Mouse (Mus musculus): ENCODE results near the gene Sel1l.

Gene Sel1l

DNA sequence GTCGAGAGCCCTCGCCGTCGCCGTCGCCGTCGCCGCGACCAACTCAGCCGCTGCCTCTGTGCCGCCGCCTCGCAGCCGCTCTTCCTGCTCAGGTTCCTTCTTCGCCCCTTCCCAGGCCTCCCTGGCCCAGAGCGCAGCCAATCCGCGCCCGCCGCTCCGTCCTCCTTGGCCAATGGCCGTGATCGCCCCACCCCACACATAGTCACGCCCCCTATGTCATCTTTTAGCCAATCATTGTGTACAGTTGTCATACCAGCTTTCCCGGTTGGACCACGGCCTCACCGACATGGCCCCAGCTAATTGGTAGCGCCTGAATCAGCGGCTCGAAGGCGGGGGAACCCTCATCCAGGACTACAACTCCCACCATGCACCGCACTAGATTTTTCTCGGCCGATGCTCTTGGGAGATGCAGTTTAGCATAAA is at the start of gene Sel1l:
TSS of gene Sel1l (minus strand) at position 113 of the 423 bp plus-strand sequence.
- DNase-seq (ENCODE audit: low spot score in 2 of 2): peak; percentile 97 to 99

DNA sequence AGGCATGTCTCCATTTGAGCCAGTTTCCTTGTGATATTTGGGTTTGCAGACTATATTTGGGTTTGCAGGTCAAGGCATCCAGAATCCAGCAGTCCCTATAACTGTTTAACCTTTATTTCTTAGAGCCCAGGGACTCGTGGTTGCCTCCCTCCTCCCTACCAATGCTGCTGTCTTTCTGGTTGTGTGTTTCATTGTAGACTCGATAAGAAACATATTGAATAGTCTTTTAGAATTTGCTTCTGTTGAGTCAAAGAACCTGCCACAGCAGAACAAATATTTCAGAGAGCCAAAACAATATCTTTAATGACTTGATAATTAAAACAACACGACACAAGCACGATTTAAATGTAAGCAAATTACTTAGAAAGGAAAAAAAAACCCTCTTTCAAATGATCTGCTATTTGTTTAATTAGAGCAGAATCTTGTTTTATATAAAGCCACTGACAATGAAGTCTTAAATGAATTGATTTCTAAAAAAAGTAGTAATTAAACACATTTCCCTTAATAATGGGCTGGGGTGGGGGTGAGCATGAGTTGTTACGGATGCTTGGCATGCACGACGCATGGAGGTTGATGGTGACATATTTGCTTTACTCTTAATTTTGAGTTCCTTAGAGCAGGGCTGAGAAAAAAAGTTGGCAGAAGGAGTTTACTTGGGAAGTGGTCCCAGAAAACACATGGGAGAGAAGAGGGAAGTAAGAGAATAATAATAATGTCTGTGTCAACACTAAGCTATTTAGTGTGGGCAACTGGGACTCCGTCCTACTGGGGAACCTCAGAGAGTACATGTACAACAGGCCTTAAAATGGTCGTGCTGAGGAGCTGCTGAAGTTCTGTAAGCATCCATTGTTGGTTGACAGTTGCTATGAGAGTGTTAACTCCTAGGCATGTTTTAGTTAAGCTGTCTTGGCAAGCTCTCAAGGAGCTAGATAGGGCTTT is 43.9 kb upstream of the Sel1l start:
- DNase-seq (ENCODE audit: low spot score in 2 of 2): no peak

DNA sequence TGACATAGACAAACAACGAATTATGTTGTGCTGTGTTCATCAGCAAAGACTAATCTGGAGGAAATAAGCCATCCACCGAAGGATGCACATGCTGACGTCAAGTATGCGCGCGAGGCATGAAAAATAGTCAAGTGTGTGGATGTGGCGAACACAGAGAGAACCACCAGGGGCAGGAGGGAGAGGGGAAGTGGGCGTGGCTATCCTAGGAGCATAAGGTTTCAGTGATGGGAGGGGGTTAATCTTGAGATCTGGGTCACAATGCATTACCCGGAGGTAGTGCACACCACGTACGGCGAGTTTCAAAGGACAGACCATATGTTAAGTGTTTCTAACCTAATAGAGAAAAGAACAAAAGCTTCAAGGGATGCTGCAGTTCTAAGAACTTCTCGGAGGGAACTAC is 31.5 kb upstream of the Sel1l start:
- no peak for DNase-seq (ENCODE audit: low spot score in 2 of 2)

DNA sequence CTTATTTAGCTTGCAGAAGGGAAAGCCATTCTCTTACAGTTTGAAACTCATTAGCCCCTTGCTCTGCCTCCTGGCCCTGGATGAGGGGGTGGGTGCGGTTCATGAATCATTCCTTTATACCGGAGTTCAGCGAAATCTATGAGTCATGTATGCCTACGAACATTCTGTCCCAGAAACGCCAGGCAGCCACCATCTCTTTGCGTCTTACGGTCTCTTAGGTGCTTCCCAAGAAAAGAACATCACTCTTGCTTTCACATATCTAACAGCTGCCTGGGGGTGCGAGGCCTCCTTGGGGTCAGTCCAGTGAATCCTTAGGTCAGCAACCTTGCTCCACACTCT is 29.9 kb upstream of the Sel1l start:
- DNase-seq (ENCODE audit: low spot score in 2 of 2): peak in 1 of 2 experiments; percentile 46

DNA sequence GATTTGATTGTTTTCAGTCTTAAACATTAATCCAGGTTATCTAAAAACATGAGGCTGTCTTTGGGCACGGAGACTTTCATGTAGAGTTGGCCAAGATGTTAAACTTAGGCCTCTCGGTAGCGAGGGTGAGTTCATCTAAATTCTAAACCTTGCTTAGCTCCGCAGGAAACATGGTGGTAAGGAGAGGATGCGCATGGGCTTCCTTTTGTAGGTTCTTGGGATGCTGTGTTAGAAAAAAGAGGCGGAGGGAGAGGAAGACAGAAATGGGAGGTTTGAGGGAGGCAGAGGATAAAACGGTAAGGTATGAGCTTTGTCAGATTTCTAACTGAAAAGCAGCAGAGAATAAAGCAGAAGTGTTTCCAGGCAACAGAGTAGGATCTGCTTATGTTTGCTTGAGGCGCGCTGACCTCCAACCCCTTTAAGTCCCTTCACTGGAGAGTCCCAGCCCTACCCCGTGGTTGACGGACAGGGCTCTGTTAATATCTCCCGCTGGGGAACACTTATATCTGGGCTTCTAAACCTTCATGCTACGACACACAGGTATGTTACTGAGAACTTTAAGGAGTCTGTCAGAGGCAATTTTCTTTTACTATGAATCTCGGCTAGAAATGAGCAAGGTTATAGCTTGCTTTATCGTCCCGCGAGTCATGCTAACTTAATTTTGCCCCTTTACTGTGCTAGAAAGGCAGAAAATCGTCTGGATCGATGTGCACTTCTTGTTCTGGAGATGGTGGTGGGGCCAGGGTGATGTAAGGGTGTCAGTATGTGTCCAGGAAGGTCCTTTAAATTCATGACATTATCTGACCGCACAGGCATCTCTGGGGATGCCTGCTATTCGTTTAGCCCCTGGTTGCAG is 29.3 kb upstream of the Sel1l start:
- DNase-seq (ENCODE audit: low spot score in 2 of 2): no peak

DNA sequence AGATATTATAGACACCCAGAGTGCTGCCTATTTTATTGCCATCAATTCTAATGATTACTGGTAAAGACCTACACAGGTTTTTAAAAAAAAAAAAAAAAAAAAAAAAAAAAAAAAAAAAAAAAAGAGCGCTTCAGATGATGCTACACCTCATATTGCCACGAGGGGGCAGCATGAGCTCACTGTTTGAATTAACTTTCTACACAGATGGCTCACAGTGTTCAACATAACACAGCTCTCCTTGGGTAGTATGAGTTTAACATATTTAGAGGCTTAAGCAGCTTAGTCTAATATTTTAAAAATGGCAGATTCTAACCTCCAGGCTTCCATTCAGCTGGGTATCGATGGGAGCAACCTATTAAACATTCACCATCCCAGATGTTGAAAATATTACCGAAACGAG is 28.7 kb upstream of the Sel1l start:
- no peak for DNase-seq (ENCODE audit: low spot score in 2 of 2)

DNA sequence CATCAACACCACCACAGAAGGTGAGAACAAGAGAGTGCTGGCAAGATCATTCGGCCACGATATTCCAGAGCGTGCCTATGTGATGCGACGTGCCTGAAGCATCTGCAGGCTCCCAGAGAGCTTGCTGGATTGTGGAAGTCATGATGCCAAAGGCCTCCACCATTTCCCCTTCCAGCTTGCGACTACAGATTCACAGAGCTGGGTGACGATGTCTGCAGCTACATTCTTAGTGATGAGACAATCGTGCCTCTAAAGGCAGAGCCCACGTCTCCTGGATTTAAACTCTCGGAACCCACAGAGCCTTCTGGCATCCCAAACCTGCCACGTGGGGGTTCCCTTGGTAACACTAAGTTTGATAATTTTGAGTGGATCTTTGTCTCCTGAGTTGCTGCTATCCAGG is 21.7 kb upstream of the Sel1l start:
- DNase-seq (ENCODE audit: low spot score in 2 of 2): no peak

DNA sequence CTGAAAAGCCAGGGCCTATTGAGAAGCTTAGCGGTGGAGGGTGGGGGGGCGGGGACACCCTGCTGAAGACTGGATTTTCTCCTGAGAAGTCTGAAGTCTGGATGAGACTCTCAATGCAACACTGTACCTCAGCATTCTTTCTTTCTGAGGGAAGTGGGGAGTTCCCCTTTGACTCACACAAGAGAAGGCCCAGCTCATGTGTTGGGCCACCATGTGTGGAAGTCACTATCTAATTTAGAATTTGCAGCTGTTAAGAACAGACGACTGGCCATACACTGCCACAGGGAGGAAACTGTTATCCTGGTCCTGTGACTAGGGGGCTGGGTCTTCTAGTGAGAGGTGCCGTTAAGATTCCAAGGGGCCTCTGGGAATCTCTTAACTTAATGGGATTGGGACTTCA is 20.4 kb upstream of the Sel1l start:
- DNase-seq (ENCODE audit: low spot score in 2 of 2): no peak

DNA sequence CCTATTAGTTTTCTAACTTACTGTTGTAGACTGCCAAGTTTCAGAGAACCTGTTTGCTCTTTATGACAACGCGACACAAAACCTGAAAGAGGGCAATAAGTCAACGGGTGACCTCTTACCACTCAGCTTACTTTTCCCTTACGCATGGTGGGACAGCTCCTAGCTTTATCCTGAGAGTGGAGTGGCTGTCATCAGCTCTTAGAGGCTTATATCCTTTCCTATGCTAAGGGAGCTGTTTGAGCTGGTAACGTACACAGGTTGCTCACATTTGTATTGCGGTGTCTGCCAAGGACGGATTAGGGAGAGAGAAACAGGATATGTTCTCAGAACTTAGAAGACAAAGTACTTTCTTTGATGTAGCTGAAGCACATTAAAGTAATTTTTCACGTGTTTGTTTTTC is 5.4 kb upstream of the Sel1l start:
- DNase-seq (ENCODE audit: low spot score in 2 of 2): no peak

DNA sequence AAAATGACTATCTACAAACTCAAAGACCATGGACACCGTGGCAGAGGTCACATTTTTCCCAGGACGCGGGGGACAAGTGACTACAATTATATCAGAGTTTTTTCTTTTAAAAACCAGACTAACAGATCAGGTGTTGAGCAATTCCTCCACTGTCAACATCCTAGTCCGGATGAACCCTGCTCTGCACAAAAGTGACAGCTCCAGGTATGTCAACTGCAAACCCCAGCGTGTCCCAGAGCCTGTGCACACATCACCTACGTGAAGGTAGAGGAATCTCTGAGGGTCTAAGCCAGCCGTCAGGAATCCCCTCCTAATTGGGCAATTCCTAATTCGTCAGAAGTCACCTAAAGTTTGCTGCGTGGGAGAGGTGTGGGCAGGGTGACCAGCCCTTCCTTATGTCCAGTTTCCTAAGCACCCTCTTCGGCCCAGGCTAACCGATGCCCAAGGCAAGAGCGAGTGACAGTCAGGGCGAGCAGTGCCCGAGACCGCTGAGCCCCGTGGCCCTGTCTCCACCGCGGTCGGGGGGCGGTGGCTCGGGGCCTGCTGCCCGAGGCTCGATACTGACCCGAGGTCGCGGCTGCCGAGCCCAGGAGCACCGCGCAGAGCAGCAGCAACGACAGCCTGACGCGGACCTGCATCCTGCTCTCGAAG is 438 bp downstream of the Sel1l start:
- DNase-seq (ENCODE audit: low spot score in 2 of 2): peak in 1 of 2 experiments; percentile 39

DNA sequence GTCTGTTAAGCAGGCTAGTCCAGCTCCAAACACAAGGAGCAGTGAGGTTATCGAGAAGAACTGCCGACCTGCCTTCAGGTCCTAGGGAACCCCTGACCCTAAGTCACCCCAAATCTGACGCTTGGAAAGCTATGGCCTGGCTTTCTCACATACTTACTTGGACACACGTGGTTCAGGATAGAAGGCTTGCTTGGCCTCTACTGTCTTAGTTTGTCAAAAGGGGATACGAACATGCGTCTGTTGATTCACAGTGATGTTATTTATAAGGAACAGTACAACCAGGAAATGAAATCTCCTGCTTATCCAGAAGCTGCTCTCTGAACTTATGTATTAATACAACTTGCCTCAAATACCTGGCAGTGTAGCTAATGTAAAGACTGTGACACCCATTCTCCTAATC is 2.9 kb downstream of the Sel1l start:
- no peak for DNase-seq (ENCODE audit: low spot score in 2 of 2)

DNA sequence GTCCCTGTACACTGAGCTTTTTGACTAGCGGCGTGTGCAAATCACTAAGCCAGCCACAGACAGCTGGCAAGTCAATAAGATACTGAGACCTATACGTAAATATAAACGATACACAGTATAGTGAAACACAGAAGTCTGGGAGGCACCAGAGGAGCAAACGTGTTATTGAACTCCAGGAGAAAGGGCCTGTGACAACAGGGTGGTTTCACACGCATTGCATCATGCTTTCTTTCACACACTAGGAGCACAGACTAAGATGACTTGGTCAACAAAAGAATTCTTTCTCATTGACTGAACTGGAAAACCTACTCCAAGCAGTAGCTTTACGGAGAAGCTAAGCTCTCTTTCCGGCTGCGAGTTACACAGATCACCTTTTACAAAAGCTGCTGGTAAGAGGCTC is 3.6 kb downstream of the Sel1l start:
- DNase-seq (ENCODE audit: low spot score in 2 of 2): no peak

DNA sequence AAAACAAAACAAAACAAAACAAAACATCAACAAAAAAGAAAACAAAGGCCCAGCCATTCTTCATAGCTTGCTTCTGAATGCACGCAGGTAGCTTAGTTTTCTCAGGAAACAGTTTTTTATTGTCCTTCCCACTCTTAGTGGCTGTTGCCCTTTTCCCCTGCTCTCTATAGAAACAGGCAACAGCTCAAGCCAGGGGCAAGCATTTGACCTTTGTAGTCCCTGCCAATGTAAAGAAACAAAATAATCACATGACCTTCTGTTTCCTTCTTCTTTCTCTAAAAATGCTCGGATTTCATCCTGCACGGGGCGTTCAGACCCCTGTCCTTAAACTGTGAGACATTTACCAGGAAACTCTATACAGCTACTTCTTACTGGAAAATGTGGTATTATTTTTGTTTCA is 4.4 kb downstream of the Sel1l start:
- no peak for DNase-seq (ENCODE audit: low spot score in 2 of 2)

DNA sequence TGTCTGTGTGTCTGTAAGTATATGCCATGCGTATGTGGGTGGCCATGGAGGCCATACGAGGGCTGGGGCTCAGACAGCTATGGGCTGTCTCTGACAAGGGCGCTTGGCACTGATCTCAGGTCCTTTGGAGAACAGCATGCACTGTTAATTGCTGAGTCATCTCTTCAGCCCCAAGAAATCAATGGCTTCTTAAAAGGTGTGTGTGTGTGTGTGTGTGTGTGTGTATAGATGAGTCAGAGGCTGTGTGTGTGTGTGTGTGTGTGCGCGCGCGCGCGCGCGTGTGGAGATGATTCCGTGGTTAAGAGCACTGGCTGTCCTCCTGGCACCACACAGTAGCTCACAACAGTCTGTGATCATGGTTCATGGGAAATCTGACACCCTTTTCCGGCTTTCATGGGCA is 5.1 kb downstream of the Sel1l start:
- no peak for DNase-seq (ENCODE audit: low spot score in 2 of 2)

DNA sequence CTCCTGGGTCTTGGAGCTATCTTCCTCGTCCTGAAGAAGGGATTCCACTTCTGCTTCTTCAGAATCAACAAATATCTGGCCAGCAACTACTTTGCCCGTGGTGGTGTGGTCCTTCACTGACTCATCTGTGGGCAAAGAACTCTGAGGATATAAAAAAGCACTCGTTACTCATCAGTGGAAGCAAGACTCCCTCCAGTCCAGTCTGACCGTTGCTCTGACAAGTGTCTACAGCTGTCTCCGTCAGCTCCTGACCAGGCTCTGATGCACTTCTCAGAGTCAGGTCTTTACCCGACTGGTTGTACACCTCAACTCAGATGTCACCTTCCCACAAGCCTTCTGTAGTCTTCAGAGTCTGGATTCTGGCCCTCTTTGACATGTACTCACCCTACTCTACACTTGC is 7.2 kb downstream of the Sel1l start:
- no peak for DNase-seq (ENCODE audit: low spot score in 2 of 2)

DNA sequence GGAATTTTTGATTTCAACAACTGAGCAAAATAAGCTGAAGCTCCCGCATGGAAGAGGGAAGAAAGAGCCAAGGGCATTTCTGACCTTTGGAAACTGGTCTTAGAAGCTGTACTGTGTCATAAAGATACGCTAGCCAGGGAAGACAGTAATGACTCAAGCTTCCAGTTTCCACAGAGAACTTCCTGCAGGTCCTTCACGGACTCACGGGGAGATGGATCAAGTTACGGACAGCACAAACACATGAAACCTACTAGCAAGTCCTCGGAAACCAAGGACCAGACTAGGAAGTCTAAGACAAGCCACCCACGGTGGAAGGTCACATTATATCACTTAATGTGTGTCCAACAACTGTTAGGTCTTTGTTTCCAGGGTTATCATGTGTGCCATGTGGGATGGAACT is 10.7 kb downstream of the Sel1l start:
- no peak for DNase-seq (ENCODE audit: low spot score in 2 of 2)

DNA sequence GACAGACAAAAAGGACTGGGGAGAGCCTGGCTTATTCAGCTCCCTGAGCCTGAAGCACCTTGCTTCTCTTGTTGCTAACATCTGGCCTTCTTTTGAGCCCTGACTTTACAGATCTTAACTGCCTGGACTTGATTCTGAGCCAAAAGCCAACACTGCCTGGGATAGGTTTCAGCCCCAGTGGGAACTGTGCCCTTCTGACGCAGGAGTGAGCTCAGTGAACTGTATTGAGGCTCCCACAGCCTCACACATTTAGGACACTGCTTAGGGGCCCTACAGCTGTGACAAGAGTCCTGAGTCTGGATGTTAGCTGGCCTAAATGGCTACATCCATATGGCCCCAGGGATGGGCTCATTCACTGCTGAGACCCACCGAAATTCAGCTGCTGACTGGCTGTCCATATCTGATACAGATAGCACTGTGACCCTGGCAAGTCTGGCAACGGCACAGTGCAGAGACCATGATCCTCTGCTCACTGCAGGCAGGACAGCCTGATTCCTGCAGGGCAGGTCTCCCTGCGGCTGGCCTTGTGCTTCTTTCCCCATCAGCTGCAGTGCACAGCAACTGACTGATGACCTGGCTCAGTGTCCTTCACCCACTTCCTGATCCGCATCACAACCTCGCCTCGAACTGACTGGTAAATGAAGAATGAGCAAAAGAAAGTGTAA is 11.4 kb downstream of the Sel1l start:
- DNase-seq (ENCODE audit: low spot score in 2 of 2): no peak

DNA sequence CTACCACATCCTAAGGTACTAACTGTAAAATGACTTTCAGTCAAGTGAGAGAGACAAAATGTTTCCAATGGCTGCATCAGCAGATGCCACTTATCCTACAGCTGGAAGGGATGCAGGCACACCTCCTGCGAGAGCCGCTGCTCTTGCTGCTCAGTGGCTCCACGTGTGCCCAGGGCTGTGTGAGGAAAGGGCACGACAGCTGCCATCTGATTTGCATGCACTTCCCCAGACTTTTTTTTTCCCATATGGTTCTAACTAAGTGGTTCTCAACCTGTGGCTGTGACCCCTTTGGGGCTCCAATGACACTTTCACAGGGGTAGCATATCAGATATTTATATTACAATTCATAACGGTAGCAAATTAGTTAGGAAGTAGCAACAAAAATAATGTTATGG is 15.0 kb downstream of the Sel1l start:
- DNase-seq (ENCODE audit: low spot score in 2 of 2): no peak

DNA sequence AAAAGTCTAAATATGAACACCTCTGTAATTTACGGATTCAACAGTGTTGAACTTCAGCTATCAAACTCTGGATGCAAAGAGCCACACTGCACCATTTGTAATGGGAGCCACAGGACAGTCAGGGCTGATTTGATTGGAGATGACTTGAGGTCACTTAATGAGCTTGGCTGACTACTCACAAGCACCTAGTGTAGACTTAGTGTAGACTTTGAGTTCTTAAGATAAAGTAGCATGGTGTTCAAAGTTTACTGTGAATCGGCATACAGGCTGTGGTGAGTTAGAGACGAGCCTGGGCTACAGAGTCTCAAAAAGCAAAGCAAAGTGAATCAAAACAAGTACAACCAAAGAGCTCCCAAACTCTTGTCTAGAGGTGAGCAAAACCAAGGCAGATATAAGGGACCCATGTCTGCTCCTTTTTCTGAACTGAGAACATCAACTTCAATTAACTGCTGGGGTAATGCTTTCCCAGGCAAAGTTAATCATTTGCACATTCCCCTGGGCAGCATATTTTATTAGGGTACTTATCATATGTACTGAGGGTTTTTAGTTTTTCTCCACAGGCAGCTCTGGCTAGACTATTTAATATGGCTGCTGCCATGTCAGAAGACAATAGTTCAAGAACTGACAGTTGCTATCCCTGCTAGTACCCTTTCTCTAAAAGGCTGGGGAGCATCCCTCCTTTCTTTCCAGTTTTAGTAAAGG is 15.6 kb downstream of the Sel1l start:
- DNase-seq (ENCODE audit: low spot score in 2 of 2): no peak

DNA sequence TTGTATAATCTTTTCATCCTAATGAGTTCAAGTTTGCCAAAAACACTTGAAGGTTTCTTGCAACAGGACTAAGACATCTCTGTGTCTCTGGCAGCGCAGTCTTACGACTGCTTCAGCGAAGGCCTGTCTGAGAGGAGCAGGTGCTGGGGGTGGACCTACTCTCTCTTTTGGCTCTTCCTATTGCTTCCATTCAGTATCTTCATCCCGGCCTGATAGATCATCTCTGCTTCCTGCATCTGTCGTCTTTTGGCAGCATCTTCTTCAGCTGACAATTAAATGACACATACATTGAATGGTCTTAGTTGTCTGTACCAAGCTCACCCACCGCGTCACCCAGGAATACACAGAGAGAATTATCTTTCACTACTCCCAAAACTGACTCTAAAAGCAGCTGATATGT is 17.5 kb downstream of the Sel1l start:
- no peak for DNase-seq (ENCODE audit: low spot score in 2 of 2)

DNA sequence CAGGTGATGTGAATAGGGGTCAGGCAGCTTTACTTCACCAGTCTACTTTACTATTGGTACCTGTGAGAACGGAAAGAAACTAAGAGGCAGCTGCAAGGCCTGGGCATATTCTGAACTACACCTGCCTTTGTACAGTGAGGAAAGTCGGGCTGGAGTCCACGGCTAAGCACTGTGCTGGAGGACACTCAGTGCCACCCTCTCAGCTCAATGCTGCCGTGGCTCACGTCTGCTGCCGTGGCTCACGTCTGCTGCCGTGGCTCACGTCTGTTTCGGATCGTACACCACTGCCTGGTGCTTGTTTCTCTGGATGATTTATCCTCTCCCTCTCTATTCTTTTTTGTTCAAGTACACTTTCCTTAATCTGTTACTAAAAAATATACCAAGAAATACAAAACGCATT is 28.5 kb downstream of the Sel1l start:
- DNase-seq (ENCODE audit: low spot score in 2 of 2): no peak
